Mouse (Mus musculus) gastrocnemius, adult 8-10 months (tissue): ENCODE data around the gene Lrrc32. TPM values are rescaled to one million over a fixed set of nuclear protein-coding genes. Genes with fewer than 3 reads are reported as not detected.
A peak's percentile ranks its signal among the peaks of the same experiment; 100 is the strongest.

Experiments
- DNase-seq, 2 experiments: peaks; one replicate each; pipeline ENCODE4 v3.0.0; 2022; ENCODE audit warnings: low spot score in 2 of 2
- total RNA-seq, 4 experiments: library from RNA; stranded (reverse); gene quantifications; 2 replicates each; pipeline ENCODE4 v1.2.4; 2022

The Lrrc32 gene
- total RNA-seq, 4 experiments from 2014 or later = 2.4 to 6.1 (median 2.9) TPM

DNA sequence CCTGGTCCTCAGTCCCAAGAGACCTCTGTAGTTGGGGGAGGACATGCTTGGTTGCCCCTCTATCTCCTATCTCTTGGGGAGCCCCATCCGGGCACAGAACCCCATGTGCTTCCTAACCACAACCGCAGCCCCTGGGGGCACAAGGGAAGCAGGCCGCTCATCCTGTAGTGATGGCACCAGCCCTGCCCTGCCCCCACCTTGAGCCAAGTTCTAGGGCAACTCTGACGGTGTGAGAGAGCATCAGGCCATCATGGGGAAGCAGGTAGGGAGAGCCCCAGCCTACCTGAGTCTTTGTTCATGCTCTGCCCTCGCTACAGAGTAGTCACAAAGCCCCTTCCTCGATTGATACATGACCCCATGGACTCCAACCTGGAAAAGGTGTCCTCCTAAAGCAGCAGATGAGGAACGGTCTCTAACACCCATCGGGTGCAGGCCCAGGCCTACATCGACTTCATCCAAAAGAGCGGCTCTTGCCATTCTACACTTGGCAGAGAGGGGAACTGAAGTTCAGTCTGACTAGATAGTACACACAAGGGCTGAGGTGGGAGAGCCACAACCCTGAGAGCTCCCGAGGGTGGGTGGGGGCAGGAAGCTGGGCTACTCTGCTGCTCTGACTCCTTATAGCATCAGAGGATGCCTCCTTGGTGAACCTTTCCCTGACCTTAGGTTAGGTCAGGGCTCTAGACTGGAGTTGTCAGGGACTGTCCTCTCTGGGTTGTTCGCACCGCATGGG lies 519 bp upstream of the Lrrc32 start:
- no peak for DNase-seq

DNA sequence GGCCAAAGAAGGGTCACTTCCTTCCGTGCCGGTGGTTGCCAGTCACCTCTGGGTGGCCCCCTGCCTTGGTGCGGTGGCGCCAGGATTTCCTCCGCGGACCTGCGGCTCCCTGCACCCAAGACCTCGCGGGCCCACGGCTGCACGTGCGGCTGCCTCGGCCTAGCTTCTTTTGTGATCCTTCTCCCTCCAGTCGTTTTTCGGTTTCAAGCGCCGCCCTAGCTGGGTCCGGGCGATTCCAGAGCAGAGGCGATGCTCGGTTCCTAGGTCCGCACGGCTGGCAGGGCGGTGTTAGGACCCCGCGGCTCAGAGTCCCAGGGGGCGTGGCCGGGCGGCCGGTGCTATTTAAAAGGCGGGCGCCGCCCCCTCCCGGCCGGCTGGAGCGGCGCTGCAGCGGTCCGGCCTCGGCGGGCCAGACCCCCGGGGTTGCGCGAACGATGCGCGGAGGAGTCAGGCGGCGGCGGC lies 571 bp downstream of the Lrrc32 start:
- peak; percentile 66 to 77 for DNase-seq

DNA sequence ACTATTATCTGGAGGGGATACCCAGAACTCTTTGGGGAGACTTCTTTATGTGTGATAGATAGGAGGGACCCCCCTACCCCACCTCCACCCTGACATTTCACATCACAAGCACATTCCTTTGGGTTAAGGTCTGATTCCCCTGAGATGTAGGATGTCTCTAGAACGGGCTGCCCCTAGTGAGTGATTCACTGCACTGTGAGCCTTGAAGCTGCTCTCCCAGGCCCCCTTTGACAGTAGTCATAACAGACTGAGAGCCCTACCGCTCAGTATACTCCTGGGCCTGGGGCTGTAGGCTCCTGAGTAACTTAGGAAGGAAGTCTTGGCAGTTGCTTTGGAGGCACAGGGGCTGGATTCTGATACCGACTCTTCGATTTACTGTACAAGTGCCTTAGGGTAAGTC lies 1.2 kb downstream of the Lrrc32 start:
- no peak for DNase-seq

DNA sequence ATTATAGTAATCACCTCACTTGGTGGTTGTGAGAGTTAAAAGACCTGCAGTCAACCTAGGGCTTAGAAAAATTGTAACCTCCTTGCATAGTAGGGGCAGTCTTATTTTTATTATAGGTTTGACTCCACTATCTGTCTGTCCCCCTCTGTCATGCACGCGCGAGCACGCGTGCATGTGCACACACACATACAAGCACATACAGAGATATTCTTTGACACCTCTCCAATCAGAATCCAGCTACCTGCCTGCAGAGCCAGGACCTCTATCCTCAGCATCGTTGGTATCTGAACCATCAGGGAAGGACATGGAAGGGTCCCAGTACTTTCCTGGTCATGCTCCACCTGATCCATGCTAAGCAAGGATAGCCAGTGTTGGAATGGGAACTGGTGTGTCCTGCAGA lies 1.8 kb downstream of the Lrrc32 start:
- DNase-seq = no peak

DNA sequence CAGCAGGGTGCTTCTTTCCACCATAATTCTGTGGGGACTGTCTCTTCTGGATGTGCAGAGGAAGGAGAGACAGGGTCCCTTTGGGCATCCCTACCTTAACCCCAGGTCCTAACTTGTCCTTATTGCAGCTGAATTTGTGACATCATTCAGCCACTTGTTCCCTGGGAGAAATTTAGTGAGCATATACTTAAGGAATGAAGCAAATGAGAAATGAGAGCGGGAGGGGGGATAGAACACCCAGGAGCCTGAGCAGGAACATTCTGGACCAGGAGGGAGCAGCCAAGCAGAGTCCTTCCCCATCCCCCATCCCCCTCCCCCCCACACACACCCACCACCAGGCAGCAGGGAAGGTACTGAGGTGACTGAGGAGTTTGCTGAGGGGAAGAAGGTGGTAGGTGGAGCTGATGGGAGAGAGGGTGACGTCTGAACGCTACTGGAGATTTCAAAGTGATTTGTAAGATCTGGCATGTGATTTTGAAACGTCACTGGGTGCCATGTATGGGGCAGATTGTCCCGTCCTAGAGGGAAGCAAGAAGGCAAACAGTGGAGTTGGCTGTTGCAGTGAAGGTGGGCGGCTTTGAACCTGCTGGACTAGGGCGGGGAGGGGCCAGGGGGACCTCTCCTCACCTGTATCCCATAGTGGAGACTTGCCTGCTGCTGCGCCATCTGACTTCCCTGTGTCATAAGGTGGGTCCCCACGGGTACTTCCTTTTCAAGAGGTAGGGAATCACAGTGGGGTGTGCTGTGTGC lies 2.5 kb downstream of the Lrrc32 start:
- no peak for DNase-seq

DNA sequence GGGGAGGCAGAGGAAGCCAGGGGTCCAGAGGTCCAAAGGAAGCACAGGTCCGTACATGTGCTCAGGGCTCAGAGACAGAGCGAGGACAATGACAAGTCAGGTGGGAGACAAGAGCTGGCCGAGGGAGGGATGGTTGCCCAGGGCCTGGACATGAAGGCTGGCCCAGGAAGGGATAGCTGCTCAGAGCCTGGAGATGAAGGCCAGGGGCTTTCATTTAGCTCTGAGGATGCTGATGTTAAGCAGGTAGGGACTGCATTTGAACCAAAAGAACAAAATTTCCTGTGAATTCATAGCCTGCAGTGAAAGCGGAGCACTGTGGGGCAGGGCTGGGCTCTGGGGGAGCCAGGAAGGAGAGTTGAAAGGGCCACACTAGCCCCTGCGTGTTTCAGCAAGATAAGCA lies 3.2 kb downstream of the Lrrc32 start:
- DNase-seq = no peak

DNA sequence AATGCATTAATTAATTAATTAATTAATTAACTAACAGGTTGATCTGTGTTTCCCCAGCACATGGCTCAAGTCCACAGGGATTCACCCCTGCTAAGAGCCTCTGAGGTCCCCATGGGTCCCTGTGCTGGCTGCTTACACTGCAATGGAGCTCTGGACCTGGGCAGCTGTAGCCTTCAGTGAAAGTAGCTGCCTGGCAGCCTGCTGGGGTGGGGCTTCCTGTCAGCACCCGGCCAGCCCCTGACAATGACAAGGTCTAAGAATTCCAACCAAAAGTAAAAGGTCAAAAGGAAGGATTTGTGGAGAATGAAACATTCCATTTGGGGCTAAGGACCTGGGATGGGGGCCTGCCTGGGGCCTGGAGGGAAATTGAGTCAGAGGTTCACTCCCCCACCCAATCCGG lies 4.2 kb downstream of the Lrrc32 start:
- DNase-seq = no peak

DNA sequence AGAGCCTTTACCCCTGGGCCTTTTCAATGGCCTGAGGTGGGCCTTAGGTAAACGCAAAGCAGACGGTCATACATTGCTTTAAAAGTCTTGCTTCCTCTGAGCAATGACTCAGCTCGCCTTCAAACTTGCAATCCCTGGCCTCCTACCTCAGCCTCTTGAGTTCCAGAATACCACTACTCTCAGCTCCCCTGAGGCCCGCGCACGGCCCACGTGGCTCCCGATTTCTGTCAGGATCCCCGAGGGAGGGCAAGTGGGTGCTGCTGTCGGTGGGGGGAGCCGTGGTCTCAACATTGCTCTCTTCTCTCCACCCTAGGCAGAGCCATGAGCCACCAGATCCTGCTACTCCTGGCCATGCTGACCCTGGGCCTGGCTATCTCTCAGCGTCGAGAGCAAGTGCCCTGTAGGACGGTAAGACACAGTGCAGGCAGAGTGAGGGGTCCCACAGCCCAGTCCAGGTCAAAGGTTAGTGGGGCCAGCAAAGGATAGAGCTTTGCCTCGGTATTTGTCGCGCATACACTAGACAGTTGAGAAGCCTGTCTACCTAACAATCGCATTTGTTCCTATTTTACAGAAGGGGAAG lies 4.9 kb downstream of the Lrrc32 start:
- no peak for DNase-seq

DNA sequence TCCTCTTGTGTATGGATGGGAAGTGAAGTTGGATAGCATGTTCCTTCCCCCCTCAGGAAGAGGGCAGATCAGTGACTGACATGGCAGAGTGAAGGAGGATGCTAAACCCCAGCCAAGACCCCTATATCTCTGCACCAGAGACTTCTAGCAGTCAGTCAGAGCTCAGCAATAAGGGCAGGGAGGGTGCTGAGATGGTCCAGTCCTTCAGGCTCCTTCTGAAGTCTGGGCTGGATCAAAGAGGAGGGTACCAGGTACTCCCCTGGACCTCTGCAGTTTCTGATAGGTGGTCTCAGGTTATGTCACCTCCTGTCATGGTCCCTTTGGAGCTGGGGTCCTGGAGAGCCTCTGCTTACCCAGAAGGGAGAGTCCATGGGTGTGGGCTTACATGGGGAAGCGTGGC lies 6.5 kb downstream of the Lrrc32 start:
- no peak for DNase-seq

DNA sequence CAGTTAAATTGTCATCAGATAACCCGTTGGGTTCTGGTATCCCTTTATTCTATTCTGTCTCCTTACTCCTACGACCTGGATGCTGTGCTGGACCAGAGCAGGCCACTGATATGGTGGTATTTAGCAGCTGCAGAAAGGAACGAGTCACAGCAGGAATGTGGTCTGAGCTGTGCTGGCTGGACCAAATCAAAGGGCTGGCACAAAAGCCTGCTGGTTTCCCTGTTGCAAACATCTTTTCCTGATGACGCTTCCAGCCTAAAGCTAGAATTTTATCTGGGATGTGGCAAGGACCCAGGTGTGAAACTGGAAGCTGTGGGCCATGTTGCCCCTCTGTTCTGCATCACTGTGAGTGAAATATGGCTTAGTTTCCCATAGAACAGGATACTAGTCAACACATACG lies 8.4 kb downstream of the Lrrc32 start:
- DNase-seq = no peak

DNA sequence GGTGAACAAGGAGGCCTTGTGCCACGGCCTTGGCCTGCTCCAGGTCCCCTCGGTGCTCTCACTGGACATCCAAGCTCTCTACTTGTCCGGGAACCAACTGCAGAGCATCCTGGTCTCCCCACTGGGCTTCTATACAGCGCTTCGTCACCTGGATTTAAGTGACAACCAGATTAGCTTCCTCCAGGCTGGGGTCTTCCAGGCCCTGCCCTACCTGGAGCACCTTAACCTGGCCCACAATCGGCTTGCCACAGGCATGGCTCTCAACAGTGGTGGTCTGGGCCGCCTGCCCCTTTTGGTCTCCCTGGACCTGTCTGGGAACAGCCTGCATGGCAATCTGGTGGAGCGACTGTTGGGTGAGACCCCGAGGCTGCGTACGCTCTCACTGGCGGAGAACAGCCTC lies 9.0 kb downstream of the Lrrc32 start:
- DNase-seq = no peak

DNA sequence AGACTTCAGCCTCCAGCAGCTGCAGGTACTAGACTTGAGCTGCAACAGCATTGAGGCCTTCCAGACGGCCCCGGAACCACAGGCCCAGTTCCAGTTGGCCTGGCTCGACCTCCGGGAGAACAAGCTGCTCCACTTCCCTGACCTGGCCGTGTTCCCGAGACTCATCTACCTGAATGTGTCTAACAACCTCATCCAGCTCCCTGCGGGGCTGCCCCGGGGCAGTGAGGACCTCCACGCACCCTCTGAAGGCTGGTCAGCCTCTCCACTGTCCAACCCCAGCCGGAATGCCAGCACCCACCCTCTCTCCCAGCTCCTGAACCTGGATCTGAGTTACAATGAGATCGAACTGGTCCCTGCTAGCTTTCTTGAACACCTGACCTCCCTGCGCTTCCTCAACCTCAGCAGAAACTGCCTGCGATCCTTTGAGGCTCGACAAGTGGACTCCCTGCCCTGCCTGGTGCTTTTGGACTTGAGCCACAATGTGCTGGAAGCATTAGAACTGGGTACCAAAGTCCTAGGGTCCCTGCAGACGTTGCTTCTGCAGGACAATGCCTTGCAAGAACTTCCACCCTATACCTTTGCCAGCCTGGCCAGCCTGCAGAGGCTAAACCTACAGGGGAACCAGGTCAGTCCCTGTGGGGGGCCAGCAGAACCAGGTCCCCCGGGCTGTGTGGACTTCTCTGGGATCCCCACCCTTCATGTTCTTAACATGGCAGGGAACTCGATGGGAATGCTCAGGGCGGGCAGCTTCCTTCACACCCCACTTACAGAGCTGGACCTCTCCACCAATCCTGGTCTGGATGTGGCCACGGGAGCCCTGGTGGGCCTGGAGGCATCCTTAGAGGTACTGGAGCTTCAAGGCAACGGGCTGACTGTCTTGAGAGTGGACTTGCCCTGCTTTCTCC lies 9.8 kb downstream of the Lrrc32 start:
- no peak for DNase-seq

DNA sequence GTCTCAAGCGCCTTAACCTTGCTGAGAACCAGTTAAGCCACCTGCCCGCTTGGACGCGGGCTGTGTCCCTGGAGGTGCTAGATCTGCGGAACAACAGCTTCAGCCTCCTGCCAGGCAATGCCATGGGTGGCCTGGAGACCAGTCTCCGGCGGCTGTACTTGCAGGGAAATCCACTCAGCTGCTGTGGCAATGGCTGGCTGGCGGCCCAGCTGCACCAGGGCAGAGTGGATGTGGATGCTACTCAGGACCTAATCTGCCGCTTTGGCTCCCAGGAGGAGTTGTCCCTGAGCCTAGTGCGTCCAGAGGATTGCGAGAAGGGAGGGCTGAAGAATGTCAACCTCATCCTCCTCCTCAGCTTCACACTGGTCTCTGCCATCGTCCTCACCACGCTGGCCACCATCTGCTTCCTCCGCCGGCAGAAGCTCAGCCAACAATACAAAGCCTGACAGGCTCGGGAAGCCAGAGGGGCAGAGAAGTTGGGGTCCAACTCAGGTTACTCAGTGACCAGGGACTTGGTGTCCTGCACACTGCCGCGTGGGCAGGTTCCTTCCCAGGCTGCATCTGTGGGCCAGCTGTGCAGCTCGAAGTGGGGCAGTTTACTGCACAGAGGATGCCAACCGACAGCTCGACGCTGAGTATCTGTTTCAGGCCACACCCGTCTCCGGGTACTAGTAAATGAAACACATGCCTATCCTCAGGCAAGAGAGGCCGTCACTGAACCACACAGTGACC lies 10.6 kb downstream of the Lrrc32 start:
- DNase-seq = no peak

DNA sequence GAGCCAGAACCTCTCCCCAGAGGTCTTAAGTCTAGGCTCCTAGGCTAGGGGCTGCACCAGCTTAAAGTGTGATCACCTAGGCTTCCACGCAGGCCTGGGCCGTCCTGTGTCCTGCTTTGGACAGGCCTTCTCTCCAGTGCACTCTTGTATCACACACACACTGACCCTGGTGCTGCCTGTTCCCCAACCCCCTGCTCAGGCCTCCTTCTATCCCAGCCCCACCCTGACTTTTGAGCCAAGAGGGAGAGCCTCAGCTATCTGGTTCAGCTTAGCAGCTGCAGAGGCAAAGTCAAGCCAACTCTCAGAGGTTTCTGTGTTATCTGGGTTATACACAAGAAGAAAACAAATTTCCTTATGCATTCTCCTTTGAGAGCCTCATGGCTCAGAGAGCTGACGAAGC lies 11.4 kb downstream of the Lrrc32 start:
- DNase-seq = peak in 1 of 2 experiments; percentile 63

DNA sequence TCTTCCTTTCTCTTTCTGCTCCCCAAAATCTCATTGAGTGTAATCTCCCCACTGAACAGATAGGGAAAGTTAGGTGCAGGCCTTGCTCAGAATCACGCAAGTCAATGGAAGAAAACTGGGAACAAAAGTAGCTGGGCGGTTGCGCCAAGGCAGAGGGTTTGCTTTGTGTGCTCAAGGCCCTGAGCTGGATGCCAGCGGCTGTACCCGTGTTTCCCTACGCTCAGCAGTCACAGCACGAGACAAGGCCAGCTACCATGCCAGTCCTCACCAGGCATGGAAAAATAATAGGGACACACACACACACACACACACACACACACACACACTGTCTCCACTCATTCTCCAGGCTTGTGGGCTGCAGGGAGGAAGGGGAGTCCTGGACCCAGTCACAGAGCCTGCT lies 12.0 kb downstream of the Lrrc32 start:
- no peak for DNase-seq

DNA sequence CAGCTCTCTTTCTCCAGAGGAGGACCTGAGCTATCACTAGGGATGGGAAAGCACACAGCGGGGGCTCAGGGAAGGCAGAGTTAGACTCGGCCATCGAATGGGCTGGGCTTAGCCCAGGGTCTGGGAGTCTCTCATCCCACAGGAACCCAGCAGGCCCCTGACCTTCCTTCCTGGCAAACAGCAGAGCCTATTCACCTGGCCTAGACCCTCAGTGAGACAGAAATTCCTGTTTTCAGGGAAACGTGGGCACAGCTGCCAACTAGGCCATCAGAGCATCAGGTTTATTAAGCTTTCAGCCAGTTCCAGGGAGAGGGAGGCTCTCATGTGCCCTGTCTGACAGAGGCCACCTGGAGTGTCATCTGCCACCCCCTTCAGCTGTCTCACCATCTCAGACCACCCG lies 13.8 kb downstream of the Lrrc32 start:
- DNase-seq = no peak

DNA sequence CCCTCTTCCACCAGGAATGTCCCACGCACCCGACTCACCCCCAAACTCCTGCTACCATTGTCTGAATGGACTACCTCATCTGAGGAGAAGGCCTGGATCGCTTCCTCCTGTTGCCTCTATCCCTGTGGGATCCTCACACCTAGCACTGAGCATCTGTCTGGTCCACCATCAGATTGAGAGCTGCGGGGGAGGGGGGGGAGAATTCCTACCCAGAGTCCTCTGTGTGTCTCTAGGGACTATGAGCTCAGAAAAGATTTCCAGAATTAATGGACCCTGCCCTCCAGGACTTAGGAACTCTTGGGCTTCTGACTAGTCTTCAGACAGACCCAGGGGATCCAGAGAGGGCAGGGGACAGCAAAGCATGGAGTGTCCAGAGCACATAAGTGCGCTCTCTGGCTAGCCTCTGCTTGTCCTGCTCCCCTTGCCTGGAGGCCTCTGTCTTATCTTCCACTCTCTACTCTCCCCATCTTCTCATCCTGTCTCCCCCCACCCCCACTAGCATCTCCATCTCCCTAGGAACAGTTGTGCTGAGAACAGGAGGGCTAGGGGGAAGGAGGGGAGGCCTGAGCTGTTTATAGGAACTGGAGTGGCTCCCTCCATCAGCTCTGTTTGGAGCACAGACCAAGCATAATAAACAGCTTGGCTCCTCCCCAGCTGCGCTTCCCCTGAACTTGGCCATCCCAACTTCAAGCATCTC lies 15.0 kb downstream of the Lrrc32 start:
- DNase-seq = peak in 1 of 2 experiments; percentile 52

DNA sequence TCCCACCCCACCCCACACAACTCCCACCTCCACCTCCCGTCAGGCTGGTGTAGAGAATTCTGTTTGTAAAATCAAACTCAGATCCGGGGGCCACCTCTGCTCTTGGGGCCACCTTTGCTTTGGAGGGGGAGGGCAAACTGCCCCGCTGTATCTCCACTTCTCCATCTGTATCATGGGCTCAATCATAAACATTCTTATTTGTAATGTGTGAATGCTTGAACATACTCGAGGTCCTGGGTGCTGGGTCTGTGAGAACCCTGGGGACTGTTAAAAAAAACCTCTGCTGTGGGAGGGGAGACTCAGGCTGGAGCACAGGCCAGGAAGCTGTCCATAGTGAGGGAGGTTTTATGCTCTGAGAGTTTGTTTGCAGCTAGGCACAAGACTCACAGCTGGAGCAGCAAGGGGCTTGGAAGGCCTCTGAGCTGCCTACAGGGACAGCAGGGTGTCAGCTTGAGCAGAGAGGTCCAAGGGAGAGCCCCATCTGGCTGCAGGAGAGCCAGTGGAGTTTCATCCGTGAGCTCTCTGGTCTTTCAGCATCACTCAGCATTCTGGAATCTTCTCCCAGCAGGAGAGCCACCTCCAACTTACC lies 15.7 kb downstream of the Lrrc32 start:
- peak in 1 of 2 experiments; percentile 52 for DNase-seq

DNA sequence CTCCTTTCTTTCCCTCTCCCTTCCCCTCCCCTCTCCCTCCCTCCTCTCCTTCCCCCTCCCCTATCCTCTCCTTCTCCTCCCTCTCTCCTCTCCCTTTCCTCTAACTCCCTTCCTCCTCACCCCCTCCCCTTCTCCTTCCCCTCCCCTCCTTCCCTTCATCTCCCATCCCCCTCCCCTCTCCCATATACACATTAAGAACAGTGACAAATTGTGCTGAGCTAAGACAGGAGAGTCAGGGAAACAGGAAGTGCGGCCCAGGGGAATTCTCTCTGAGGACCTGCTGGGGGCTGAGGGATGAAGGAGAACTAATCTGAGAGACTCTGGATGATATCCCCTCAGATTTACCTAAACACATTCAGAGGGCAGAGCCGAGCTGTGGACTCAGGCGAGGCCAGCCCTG lies 16.6 kb downstream of the Lrrc32 start:
- no peak for DNase-seq
